Mouse (Mus musculus) layer of hippocampus, adult 8-10 months (tissue): ENCODE data around the gene Zfp605. TPM values are rescaled to one million over a fixed set of nuclear protein-coding genes. Genes with fewer than 3 reads are reported as not detected.
"Not testable (repeated sequence)": the region's sequence is repeated elsewhere in the genome, so short reads cannot be mapped to it uniquely, and the experiment has no call there.

Experiments used
- DNase-seq, 2 experiments: peaks; one replicate each; pipeline ENCODE4 v3.0.0; 2022; ENCODE audit warnings: low spot score in 2 of 2
- total RNA-seq, 4 experiments: library from RNA; stranded (reverse); gene quantifications; 2 replicates each; pipeline ENCODE4 v1.2.4; 2022

Gene Zfp605
- 10 to 100 TPM; 14.4 to 18.4 (median 16.9) TPM for total RNA-seq

DNA sequence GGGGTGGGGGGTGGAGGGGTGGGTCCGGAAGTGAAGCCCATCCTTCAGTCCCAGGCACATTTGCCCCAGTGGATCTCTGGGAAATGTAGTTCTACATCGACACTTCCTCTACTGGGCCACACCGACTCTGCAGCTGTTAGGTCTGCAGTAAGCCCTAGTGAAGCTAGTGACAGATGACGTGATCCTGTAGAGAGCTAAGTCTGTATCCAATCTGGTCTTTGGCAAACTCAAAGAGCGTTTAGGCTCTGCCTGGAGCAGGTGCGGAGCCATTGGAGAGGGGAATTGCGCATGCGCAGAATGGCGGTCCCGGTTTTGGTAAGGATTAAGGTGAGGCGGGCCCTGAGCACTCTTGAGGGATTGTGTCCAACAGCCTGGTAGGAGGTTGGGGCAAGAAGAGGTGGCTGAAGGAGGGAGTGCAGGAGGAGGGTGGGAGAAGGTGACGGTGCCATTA lies at the start of gene Zfp605:
TSS of gene Zfp605 (plus strand) at position 102 of the 451 bp plus-strand sequence.
- peak; percentile 92 to 95 for DNase-seq

DNA sequence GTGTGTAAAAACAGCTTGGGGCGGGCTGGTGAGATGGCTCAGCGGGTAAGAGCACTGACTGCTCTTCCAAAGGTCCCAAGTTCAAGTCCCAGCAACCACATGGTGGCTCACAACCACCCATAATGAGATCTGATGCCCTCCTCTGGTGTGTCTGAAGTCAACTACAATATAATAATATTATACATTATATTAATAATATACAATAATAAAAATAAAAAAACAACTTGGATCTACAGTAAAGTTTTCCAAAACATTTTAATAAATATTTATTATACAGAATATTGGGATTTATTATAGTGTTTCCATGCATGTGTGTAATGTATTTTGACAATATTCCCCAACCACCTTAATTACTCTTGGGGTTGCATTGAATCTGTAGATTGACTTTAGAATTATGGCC lies 37.5 kb upstream of the Zfp605 start, which contains the start of gene Gm17655:
TSS of gene Gm17655 (minus strand) at position 101 of the 400 bp plus-strand sequence.
- not testable (repeated sequence) for DNase-seq

DNA sequence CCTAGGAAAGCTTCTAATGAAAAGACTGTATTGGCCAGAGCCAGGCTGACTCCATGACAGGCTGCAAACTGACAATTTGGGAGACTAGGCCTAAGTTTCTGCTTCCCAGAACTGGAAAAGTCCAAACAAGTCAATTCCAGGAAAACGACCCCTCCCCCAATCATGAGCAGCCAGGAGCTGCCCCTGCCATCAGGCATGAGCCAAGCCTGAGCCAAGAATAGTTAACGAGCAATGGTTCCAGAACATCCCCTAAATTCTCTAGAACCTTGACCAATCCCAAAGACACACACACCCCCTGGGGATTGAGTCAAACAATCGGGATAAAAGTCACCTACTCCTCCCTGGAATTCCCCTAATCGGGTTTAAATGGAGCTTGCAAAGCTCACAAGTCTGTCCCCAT lies 26.9 kb upstream of the Zfp605 start:
- no peak for DNase-seq

DNA sequence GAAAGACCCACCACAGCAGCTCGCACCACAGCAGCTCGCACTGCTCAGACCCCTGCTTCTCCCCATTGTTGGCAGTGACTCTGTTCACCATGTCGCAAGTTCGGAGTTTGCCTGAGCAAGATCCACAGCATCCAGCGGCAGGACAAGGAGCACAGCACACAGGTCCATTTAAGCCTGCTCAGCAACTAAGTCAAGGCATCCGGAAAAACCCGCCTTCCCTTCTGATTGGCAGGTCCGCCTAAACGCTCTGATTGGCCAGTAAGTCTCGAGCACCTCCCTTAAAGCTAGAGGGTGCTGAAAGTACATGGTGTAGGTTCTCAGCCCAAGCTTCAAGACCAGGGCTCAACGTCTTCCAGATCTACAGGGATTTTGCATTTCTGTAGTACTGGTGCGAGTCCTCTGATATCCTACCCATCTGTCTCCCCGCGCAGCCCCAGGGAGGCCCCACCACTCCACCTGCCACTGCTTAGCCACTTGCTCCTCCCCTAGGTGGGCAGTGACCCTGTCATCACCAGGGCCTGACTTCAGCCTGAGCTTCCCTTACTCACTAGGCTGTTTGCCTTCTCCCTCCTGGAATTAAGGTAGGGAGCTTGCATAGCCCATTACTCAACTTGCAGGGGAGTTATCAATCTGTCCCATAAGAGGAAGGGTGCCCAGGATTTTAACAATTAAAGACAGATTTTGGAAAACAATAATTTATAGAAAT lies 23.6 kb upstream of the Zfp605 start:
- DNase-seq: no peak

DNA sequence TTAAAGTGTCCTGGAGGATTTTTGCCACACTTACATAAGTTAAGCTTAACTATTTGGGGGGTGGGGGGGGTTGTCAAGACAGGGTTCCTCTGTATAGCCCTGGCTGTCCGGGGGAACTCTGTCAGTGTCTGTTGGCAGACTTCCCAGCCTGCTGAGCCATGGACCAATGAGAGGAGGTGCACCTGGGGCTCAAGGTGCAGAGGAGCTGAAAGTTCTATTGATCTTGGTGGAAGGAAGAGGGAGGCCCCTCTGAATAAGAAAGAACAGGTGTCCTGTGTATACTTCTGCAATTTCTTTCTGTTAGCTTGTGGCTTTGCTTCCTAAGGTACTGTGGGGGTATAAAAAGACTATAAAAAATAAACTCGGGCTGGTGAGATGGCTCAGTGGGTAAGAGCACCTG lies 18.3 kb upstream of the Zfp605 start:
- DNase-seq: no peak

DNA sequence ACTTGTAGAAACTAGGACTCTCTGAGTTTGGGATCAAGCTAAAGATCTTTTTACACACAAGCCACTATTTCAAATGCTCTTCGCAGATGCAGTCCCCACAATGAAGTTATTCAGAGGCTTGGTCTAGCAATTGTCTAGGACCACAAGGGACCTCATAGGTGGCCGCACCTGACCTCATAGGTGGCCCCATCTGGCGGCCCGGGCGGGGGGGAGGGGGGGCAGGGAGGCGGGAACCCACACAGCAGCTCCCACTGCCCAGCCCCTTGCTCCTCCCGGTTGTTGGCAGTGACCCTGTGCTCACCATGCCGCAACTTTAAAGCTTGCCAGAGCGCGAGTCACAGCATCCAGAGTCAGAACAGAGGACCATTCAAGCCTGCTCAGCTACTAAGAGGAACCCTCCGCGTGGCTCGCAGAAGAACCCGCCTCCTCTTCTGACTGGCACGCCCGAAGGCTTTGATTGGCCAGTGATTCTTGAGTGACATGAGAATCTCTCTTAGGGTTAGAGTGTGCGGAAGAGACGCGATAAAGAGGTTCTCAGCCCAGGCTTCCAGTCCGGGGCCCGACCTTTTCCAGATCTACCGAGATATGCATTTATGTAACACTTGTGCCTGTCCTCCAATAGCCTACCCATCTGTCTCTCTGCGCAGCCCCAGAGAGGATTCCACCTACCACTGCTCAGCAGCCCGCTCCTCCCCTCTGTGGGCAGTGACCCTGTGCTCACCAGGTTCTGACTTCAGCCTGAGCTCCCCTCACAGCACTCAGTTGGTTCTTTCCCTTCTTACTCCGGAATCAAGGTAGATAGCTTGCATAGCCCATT lies 15.7 kb upstream of the Zfp605 start, which contains the start of gene Gm35315:
TSS of gene Gm35315 (minus strand) at position 391 of the 817 bp plus-strand sequence.
- DNase-seq: peak; percentile 93

DNA sequence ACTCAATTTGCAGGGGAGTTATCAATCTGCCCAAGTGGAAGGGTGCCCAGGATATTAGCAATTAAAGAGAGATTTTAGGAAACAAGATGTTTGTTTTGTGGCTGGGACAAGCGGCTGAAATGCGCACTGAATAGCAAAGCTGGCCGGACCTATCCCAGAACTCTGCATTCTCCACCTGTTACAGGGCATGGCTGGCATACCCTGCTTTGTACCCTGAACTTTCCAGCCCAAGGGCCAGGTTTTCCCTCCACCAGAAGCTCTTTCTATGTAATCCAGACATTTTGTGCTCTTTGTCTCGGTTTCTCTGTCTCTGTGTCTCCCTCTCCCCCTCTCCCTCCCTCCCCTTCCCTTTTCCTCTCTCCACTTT lies 15.1 kb upstream of the Zfp605 start:
- DNase-seq: no peak

DNA sequence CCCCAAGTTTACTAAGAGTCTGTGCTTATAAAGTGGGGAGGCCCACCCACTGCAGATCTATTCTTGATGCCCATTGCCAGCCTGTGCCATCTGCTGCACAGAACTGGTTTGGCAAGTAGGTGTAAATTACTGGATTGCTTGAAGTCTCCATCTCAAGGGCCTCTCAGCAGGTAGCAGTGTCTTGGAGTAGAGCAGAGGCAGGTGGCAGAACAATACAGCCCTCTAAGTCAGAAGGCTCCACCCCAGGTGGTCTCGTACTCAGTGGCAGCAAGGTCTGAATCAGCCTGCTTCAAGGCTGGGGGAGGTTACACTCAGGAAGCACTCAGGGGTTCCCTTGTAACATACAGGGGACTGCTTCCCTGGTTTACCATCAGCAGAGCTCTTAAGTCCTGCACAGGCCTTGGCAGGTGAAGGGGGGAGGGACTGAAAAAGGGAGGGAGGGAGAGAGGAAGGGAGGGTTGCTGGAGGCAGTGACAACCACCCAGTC lies 10.9 kb upstream of the Zfp605 start:
- DNase-seq: peak; percentile 31 to 32

DNA sequence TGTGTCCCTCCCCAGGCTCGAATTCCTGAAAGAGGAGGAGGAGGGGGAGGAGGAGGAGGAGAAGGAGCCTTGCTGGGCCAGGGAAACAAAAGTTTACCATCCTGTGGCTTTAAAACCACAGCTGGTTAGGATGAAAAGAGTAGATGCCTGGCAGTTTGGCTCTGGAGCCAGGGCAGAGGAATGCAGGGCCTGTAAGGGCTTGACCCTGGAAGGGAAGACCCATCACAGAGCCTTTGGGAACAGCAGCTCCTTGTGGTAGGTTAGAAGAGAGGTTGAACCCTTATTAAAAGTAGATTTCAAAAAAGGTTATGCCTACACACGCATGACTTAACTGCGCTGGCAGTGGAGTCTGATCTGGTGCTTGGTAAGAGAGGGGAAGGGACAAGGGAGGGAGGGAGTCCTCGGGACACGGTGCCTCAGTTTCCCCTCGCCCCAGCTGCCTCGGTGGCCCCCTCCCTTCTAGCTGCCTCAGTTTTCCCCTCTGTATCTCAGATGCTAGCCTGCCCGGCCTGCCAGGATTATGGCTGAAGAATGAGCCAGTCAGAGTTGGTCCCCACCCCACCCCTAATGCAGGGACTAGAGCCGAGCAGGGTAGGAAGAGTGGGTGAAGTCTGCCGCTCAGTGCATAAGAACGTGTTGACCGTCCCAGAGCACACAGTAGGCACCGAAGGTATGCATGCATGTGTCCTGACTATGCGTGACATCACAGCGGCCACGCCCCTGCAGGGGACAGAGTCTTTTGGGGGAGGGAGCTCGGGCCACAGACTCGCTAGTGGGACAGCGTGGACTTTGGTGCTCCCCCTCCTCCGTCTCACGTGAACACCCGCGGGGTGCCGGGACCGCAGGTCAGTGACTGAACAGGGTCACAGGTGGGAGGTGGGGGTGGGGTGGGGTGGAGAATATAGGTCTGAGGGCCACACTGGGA lies 10.0 kb upstream of the Zfp605 start, which contains the start of gene Plcxd1:
TSS of gene Plcxd1 (plus strand) at position 314 of the 925 bp plus-strand sequence.
- DNase-seq: peak in 1 of 2 experiments; percentile 35

DNA sequence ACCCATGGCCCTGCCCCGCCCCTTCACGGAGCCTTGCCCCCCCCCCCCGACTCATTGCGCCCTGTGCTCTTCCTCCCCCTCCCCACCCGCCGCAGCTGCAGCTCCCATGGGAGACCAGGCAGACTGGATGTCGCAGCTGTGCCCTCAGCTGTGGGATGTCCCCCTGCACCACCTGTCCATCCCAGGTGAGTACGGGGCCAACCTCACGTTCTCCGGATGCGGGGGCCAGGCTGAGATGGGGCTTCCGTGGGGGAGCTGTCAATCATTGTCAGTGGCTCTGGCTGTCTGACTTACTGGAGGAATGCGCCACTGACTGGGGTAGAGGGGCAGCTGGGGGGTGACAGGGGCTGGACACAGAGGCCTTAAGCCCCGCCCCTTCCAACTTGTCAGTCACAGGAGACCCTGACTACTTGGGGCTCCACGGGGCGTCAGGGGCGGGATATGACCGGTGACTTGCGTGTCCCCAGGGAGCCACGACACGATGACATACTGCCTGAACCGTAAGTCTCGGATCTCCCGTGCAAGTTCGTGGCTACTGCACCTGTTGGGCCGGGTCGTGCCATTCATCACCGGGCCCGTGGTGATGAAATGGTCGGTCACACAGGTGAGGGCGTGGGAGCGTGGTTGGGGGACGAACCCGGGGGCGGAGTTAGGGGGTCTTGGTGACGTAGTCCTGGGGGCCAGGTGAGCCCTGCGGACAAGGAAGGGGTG lies 8.8 kb upstream of the Zfp605 start:
- DNase-seq: peak; percentile 30 to 48

DNA sequence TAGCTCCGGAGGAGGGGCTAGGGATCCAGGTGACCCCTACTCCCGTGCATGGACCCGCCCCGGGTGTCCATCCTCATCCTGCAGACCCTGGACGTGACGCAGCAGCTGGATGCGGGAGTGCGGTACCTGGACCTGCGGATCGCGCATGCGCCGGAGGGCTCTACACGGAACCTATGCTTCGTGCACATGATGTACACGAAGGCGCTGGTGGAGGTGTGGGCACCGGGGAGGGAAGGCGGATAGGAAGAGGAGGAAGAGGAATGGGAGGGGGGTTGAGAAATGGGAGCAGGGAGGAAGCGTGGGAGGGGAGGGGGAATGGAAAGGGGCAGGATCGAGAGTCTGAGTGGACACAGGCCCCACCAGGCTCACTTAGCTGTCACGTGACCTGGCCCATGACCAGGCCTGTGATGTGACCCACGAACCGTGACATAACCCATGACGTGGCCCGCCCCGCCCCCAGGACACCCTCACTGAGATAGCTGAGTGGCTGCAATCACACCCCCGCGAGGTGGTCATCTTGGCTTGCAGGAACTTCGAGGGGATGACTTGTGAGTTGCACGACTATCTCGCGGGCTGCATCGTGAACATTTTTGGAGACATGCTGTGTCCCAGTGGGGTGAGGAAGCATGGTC lies 8.1 kb upstream of the Zfp605 start:
- peak; percentile 69 to 72 for DNase-seq

DNA sequence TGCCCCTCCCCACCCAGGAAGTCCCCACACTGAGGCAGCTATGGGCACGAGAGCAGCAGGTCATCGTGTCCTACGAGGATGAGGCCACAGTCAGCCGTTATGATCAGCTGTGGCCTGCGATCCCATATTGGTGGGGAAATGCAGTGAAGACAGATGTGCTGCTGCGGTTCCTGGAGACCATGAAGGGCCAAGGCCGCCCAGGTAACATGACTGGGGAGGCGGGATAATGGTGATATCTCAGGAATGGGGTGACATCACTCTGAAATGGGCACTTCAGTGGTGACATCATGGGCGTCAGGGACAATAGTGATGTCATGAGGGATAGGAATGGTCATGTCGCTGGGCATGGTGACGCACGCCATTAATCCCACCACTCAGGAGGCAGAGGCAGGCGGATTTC lies 7.5 kb upstream of the Zfp605 start:
- peak in 1 of 2 experiments; percentile 32 for DNase-seq

DNA sequence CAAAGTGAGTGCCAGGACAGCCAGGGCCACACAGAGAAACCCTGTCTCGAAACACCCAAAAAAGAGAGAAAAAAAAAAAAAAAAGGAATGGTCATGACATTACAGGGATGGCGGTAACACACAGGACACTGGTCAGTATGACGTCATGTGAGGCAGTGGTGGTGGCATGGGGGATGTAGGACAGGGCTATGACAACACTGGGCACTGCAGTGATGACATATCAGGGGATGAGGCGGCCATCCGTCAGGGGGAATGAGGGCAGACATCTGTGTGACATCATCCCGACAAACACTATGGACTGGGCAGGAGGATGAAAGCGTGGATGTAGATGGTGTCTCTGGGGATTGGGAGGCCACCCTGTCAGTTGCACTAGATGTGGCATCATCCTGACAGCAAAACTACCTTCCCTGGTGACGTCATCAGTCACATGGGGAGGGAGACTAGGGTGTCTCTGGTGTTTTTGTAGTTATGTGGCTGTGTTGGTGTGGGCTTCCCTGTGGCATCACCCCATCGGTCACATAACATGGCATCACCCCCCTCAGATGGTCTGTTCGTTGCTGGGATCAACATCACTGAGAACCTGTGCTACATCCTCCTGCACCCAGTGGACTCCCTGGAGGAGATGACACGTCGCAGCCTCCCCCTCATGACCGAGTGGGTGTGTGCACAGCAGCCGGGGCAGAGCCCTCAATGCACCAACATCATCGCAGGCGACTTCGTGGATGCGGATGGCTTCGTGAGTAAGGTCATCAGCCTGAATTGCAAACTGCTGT lies 6.9 kb upstream of the Zfp605 start:
- no peak for DNase-seq

DNA sequence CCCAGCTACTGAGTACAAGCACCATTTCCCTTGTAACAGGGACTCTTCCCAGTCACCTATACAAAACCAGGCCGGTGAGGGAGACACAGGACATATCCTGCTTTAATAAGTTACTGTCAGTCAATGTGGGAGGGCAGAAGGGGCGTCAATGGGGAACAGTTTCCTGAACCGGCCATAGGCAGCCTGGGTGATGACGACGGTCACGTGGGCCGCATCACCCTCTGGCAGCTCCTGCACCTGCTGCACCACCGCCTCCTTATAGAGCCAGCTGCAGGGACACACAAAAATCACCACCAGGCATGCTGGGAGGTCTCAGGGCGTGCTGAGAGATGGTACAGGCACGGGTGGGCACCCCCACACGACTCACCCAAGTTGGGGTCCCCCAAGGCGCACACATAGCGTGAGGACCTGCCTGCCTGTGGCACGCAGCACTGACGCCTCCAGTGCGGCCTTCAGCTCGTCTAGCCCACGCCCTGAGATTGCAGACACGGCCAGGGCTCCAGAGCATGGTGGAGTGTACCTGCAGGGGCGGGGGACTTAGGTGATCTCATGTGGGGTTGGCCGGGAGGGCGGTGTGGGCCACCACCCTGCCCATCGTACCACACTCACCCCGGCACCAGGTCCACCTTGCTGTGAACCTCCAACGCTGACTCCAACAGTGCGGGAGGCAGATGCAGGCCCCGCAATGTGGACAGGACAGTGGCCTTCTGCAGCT lies 5.8 kb upstream of the Zfp605 start:
- no peak for DNase-seq

DNA sequence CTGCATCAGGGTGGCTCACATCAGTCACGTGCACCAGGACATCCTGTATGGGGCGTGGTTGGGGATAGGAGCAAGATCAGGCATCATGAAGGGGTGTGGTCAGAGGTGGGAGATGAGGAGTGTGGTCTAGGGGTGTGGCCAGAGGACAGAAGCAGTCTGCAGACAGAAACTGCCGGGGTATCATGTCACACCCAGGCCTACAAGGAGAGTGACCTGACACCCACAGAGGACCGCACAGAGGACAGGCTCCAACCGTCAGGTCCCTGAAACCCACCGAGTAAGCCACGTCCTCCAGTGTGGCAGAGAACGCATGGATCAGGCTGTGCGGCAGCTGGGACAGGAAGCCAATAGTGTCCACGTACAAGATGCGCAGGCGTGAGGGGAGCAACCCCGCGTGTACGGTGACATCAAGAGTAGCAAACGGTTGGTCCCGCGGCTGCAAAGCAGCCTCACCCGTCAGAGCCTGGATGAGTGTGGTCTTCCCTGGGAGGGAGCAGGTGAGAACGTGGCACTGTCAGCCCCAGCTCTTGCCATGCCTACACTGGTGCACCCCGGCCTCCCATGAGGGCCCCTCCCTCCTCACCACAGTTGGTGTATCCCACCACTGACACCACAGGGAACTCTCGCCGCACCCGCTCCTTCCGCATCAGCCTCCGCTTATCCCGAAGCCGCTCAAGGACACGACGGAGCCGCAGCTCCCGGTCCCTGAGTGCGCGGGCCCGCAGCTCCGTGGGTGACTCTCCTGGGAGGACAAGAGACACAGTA lies 5.1 kb upstream of the Zfp605 start:
- DNase-seq: peak in 1 of 2 experiments; percentile 23

DNA sequence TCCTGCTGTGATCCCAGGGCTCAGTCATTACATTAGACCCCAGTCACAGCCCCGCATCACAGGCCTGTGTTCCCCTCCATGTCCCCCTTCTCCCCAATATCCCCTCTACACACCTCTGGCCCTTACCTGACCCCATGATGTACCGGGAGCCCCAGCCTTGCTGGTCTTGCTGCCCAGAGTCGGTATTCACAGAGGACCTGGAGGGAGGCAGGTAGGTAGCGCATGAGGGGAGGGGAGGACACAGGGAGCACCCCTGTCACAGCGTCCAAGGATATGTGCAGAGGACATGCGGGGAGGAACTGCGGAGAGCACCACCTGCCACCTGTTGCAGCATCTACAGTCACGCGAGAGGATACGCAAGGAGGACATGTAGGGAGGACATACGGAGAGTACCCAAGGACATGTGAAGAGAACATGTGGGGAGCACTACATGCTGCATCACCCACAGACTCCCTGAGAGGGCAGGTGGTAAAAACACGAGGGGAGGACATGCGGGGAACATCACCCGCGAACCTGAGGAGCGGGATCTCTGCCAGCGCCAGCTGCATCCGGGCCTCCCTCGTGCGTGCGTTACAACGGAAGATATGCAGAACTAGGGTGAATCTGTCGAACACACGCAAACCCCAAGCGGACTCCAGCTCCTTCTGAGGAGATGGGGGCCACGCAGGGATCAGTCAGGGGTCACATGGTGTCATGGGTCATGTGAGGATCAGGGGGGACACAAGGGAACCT lies 3.6 kb upstream of the Zfp605 start:
- DNase-seq: peak; percentile 28 to 53
